In genomic region chr4:53304782-53305385, GRCm38 (mm10) we compare ENCODE assay signal across 29 mouse cellular contexts.
A peak's percentile ranks its signal among the peaks of the same experiment; 100 is the strongest.
DNase-seq lines count a peak whose midpoint lies in the region; ATAC-seq lines count a peak whose summit lies in the region.
"Had no signal": no experiment of that assay in that cellular context is flagged by ENCODE, and none has a peak within 500 bp of the region (broad histone marks: within the 10 kb centered on the region; RNA-seq: fewer than 3 reads in every experiment).

No protein-coding gene starts in this region.

- H3K27me3 ChIP-seq in kidney, embryonic 15.5 days, result no peaks in the 10 kb centered on the region
- H3K27me3 ChIP-seq in neural tube, embryonic 13.5 days, result no peaks in the 10 kb centered on the region
- no peaks in the 10 kb centered on the region for H3K27me3 ChIP-seq in neural tube, embryonic 15.5 days (replicated peaks)
- H3K27me3 ChIP-seq: CH12.LX; embryonic facial prominence, embryonic 15.5 days; heart, embryonic 12.5 days; heart, embryonic 15.5 days had no signal

- H3K4me2 ChIP-seq in kidney, embryonic 15.5 days, result no peak overlapping the region
- no peak overlapping the region for H3K4me2 ChIP-seq in neural tube, embryonic 13.5 days
- no peak overlapping the region for H3K4me2 ChIP-seq in neural tube, embryonic 15.5 days
- H3K4me2 ChIP-seq: embryonic facial prominence, embryonic 15.5 days; heart, embryonic 12.5 days; heart, embryonic 15.5 days; hindbrain, embryonic 14.5 days had no signal

- no peak overlapping the region for H3K4me3 ChIP-seq in kidney, embryonic 15.5 days (replicated peaks)
- H3K4me3 ChIP-seq in neural tube, embryonic 13.5 days, result no peak overlapping the region
- H3K4me3 ChIP-seq in neural tube, embryonic 15.5 days (replicated peaks), result no peak overlapping the region
- no peak overlapping the region for H3K4me3 ChIP-seq in macrophage (ENCODE audit: inconsistent target)
- H3K4me3 ChIP-seq: embryonic facial prominence, embryonic 15.5 days; gastrocnemius, adult 2 months; heart, embryonic 12.5 days; heart, embryonic 15.5 days had no signal

- H3K79me2 ChIP-seq in macrophage (ENCODE audit: inconsistent target), result no peaks in the 10 kb centered on the region

- peak; percentile 47 to 68 for DNase-seq in cerebellum, postnatal 14 days
- no peak for DNase-seq in kidney, postnatal 14 days
- no peak for DNase-seq in adrenal gland, adult (ENCODE audit: inconsistent age in 2 of 2, low spot score in 1 of 2)
- DNase-seq: adrenal gland, postnatal 10 days; adrenal gland, postnatal 36 days; B cell, adult 2 months; cerebellum, adult 18-20 months; cerebellum, adult 9-10 months; cerebellum, postnatal 36 days; embryo, embryonic 11 days; forebrain, postnatal 0 days; gastrocnemius, adult 2 months; gastrocnemius, postnatal 14 days; heart, postnatal 36 days had no signal

- peaks cover 25% of the 10 kb centered on the region for H3K4me1 ChIP-seq in kidney, embryonic 15.5 days
- peaks cover 11% of the 10 kb centered on the region for H3K4me1 ChIP-seq in neural tube, embryonic 13.5 days (replicated peaks)
- peaks cover 6% of the 10 kb centered on the region; the same call in 1 of the 2 replicates for H3K4me1 ChIP-seq in neural tube, embryonic 15.5 days
- H3K4me1 ChIP-seq: embryonic facial prominence, embryonic 15.5 days had no signal

- peak overlapping the region; percentile 77; the same call in 1 of the 2 replicates for H3K27ac ChIP-seq in kidney, embryonic 15.5 days
- H3K27ac ChIP-seq in neural tube, embryonic 13.5 days (replicated peaks), result 0 out of 2 replicates have a peak overlapping the region, but pooled peaks have one; percentile 57
- H3K27ac ChIP-seq in neural tube, embryonic 15.5 days (replicated peaks), result no peak overlapping the region
- H3K27ac ChIP-seq in macrophage, result peak overlapping the region; percentile 89
- H3K27ac ChIP-seq: heart, embryonic 15.5 days had no signal

- 78% methylated on average over 4 of the region's 4 CpGs for WGBS in kidney, embryonic 15.5 days
- WGBS in neural tube, embryonic 13.5 days, result 59% methylated on average over 4 of the region's 4 CpGs
- WGBS in neural tube, embryonic 15.5 days, result 61% methylated on average over 4 of the region's 4 CpGs
- WGBS in macrophage (ENCODE audit: missing documents), result 95% methylated on average over 4 of the region's 4 CpGs

- no peak for ATAC-seq in cerebellum, adult (ENCODE audit: insufficient number of reproducible peaks, low FRiP score, low TSS enrichment)
- ATAC-seq in kidney, embryonic 15.5 days (replicated peaks; ENCODE audit: low FRiP score), result no peak
- ATAC-seq in neural tube, embryonic 13.5 days (ENCODE audit: low read depth), result no peak
- no peak for ATAC-seq in neural tube, embryonic 15.5 days (ENCODE audit: low FRiP score)
- ATAC-seq: forebrain, embryonic 14.5 days; forebrain, postnatal 0 days; hindbrain, postnatal 0 days; inflammation-experienced regulatory T-cells, adult 6 months; intestine, postnatal 0 days had no signal

- no peaks in the 10 kb centered on the region for H3K36me3 ChIP-seq in kidney, embryonic 15.5 days
- H3K36me3 ChIP-seq in neural tube, embryonic 13.5 days, result no peaks in the 10 kb centered on the region
- no peaks in the 10 kb centered on the region for H3K36me3 ChIP-seq in neural tube, embryonic 15.5 days
- H3K36me3 ChIP-seq in macrophage (ENCODE audit: inconsistent target), result no peaks in the 10 kb centered on the region
- H3K36me3 ChIP-seq: embryonic facial prominence, embryonic 15.5 days; G1E; heart, embryonic 12.5 days; heart, embryonic 15.5 days had no signal

- no peak overlapping the region for H3K9ac ChIP-seq in kidney, embryonic 15.5 days
- no peak overlapping the region for H3K9ac ChIP-seq in neural tube, embryonic 13.5 days
- no peak overlapping the region for H3K9ac ChIP-seq in neural tube, embryonic 15.5 days (replicated peaks)
- H3K9ac ChIP-seq: embryonic facial prominence, embryonic 15.5 days; forebrain, postnatal 0 days; heart, embryonic 12.5 days; heart, embryonic 15.5 days; hindbrain, embryonic 14.5 days had no signal

- no peaks in the 10 kb centered on the region for H3K9me3 ChIP-seq in kidney, embryonic 15.5 days (replicated peaks)
- H3K9me3 ChIP-seq in neural tube, embryonic 13.5 days, result no peaks in the 10 kb centered on the region
- no peaks in the 10 kb centered on the region for H3K9me3 ChIP-seq in neural tube, embryonic 15.5 days (replicated peaks)
- H3K9me3 ChIP-seq: embryonic facial prominence, embryonic 15.5 days; G1E; heart, embryonic 12.5 days; heart, embryonic 15.5 days had no signal

Comparison
In these comparisons a context has a peak if more than half of its experiments do, and no peak if none do; other contexts are left out.
1. DNase-seq: peak in cerebellum, postnatal 14 days (2 of 2); none in kidney, postnatal 14 days (single experiment) and adrenal gland, adult (0 of 2).